Mouse (Mus musculus) adrenal gland, adult 18-20 months (tissue): Measurements from ENCODE around the gene BC107364. TPM values are rescaled to one million over a fixed set of nuclear protein-coding genes. Genes with fewer than 3 reads are reported as not detected.
A peak's percentile ranks its signal among the peaks of the same experiment; 100 is the strongest.
"Not testable (repeated sequence)": the region's sequence is repeated elsewhere in the genome, so short reads cannot be mapped to it uniquely, and the experiment has no call there.

Experiments used
- DNase-seq, 2 experiments: peaks; one replicate each; pipeline ENCODE4 v3.0.0; 2021 to 2022; ENCODE audit warnings: low spot score in 2 of 2
- long read RNA-seq, 2 experiments: library from polyadenylated mRNA; stranded (forward); transcript quantifications; one replicate each; pipeline ENCODE4 v2.0.0; 2021
- total RNA-seq, 2 experiments: library from RNA; stranded (reverse); gene quantifications; 1 replicate in 1 of 2; 2 replicates in 1 of 2; pipeline ENCODE4 v1.2.3; 2021

BC107364 gene
- not detected for total RNA-seq
- long read RNA-seq, experiment 1: 0 reads
- long read RNA-seq, experiment 2: 0 reads

- DNase-seq: not testable (repeated sequence)
Measured at GRCm38 (mm10) chr3:96452262-96452661, at the start of gene BC107364. TSS of gene BC107364 (minus strand) at chr3:96452306.

DNA sequence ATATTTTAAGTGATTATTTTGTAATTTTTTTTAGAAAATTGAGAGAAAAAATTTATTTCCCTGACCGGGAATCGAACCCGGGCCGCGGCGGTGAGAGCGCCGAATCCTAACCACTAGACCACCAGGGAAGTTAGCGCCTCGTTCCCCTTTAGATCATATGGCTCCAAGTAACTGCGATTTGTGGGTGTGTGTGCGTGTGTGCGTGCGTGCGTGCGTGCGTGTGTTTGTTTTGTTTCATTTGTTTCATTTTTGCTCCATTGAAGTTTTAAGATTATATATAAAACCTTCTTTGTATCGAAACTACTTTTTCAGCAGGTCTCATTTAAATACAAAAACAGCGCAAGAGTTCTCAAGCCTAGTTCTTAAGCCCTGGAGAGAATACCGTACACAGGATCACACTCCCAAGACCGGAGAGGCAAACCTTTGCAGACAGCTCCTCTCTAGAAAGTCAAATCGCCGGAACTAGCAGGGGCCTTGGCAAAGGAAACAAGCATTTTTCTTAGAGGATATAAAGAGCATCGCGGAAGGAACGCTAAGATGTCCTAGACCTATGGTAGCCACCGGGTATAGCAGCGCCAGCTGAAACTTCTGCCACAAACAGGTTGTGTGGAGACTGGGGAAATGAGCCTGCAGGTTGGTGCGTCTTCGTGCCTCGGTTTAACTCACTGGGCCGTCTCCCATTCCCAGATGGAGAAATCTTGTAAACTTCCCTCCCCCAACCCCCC, 49.4 kb upstream of the BC107364 start:
- peak; percentile 90 to 95 for DNase-seq

GRCm38 (mm10) chr3:96500691-96501265, 48.7 kb upstream of the BC107364 start:
- DNase-seq: peak; percentile 88 to 90

DNA sequence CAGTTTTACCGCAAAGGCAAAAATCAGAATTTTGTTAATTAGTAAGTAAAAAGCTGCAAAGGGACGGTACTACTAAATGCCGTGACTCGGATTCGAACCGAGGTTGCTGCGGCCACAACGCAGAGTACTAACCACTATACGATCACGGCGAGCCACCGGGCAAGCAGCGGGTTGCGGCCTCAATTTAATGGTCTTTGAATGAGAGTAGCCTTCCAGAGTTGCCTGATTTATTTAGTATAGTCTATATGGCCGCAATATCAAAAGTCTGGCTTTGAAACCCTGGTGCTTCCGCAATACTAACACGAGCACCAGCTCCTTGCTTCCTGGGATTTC, 48.1 kb upstream of the BC107364 start:
- DNase-seq: peak; percentile 91 to 98

DNA sequence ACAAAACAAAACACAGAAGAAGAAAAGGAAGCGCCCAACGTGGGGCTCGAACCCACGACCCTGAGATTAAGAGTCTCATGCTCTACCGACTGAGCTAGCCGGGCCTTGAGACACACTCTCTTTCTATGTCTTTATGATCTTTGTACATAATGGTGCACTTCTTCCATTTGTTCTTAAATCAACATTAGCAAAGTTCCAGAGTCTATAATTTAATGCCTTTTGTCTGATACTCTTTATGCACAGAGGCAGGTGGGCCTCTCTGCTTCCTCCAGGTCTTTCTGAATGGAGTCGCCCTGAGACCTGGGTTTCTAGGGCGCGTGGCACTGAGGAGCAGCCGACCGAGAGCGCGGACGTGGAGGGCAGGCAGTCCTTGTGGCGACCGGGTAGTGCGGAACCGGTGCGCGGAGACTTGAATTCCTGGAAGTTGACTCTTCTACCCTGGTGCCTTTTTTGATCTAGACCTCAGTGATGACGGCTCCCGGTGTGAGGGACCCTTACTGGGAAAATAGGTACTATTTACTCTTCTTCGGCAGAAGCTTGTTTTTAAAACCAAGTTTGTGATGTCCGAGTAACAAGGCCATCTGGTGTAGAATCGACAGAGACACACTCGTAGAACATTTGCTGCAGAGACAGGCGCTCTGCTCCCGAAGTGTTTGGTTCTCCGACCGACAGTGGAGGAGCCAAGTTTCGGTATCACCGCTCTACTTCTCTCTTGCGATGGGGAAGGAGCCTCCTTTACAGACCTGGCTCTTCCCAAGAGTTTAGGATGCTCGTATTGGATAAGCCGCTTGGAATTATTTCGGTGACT, 47.6 kb upstream of the BC107364 start:
- DNase-seq: peak; percentile 71 to 76

DNA sequence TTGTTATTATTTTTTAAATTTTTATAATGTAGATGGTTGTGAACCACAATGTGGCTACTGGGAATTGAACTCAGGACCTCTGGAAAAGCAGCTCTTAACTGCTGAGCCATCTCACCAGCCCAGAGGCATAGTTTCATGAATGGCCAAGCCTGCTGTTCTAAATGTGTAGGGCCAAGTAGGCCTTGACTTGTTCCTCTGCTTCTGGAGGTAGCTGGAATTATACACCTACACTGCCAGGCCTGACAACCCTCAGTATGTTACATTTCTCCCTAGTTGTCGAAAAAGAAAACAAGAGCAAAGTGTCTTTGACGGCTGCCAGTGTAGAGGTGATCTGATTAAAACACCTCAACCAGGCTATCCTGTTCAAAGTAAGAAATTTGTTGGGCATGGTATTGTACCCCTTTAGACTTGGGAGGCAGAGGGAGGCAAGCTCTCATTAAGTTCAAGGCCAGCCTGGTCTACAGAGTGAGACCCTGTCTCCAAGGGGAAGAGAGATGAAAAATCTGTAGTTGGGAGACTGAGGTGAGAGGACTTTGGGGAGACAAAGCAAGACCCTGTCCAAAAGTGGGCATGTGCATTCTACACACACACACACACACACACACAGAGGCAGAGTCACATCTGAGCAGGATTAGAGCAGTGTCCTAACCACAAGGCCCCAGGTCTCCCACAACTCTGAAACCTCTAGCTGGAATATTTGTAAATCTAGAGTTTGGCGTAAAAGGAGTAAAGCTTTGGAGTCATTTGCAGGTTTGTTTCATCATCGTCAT, 46.6 kb upstream of the BC107364 start:
- DNase-seq: no peak

GRCm38 (mm10) chr3:96497451-96498028, 45.4 kb upstream of the BC107364 start:
- DNase-seq: peak; percentile 76 to 78

DNA sequence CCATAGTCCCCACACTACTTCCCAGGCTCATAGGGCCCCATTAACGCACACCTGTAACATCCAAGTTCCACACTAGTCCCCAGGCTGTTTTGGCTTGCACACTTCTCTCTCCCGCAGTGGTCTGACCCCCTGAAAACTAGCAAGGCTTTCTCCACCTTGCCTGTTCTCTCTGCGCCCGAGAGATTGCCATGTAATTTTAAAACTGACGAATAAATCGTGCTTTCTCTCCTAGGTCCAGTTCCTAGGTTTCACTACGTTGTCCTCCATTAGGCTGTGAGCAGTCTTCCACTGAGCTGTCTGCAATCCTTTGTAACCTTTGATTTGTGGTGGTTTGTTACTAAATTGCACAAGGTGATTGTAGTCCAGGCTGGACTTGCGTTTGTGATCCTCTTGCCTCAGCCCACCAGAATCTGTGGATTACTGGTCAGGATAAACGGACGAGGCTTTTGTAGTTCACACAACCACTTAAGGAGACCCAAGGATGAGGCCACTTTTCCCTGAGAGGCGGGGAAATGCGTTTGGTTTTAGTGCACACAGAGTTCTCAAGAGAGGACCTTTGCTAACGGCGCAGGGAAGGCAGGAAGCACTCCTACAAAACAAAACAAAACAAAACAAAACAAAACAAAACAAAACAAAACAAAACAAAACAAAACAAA, 44.6 kb upstream of the BC107364 start:
- not testable (repeated sequence) for DNase-seq

DNA sequence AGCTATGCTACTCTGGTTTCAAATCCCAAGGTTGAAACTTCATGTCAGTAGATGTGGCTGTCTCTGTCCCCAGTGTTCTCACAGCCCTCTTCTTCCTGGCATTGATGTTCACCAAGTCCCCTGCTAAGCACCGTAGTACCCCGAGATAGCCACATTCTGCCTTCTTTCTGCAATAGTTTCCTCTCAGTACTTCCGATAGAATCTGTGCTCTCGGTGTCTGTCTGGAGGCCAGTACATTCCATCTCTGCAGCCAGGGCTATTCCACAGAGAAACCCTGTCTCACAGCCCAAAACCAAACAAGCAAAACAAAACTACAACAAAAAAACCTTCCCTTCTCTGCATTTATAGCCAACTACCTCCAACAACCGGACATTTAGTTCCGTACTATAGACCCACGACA, 44.1 kb upstream of the BC107364 start:
- no peak for DNase-seq

DNA sequence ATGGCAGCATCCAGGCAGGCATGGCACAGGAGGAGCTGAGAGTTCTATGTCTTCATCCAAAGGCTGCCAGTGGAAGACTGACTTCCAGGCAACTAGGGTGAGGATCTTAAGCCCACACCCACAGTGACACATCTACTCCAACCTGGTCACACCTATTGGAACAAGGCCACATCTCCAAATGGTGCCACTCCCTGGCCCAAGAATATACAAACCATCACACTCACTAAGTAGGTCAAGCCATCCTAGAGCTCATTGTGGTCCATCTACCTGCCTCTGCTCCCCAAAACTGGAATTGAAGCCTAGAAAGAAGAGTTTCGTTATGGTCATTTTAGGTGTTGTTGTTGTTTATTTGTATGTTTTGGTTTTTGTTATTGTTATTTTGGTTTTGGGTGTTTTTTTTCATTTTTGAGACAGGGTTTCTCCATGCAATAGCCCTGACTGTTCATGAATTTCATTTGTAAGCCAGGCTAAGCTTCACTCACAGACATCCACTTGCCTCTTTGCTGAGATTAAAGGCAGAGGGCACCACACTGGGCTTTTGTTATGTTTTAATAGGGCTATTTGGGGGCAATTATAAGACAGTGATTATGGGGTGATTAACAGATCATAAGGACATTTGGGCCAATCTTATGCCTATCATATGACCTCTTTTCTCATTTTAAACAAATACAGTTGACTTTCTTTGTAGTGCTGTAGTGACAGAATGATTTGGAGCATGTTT, 43.5 kb upstream of the BC107364 start:
- no peak for DNase-seq

DNA sequence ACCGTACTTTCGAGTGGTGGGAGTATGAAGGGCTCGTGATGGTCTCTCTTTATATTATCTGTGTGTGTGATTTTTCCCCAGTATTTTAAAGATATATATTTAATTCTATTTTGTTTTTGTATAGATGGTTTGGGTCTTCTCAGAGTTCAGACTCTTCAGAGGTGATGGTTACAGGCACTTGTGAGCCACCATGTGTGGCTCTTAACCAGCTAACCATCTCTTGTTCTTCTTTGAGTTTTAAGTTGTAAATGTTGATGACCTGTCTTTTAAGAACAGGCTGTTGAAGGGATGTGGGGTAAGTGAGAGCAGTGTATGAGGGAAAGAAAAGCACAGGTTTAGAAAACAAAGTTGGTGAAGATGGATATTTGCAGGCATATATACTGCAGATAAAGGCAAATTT, 42.8 kb upstream of the BC107364 start:
- DNase-seq: no peak

DNA sequence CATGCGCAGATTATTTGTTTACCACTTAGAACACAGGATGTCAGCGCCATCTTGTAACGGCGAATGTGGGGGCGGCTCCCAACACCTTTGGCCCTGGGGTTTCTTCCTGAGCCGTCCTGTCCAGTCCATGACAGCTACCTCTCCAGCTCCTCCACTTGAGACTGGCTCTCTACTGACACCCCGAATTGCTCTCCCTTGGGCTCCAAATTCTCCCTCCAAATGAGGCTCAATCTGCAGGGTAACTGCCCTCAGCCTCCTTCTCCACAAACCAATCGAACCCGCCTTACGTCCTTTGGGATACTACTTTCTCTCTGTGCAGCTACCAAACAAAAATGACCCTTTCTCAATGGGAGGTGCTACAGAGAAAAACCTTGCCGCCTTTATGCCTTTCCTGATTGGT, 42.4 kb upstream of the BC107364 start:
- not testable (repeated sequence) for DNase-seq

- DNase-seq: not testable (repeated sequence)
Measured at GRCm38 (mm10) chr3:96489636-96490035, 37.5 kb upstream of the BC107364 start.

GRCm38 (mm10) chr3:96488907-96489629, 37.0 kb upstream of the BC107364 start:
- DNase-seq: not testable (repeated sequence)

DNA sequence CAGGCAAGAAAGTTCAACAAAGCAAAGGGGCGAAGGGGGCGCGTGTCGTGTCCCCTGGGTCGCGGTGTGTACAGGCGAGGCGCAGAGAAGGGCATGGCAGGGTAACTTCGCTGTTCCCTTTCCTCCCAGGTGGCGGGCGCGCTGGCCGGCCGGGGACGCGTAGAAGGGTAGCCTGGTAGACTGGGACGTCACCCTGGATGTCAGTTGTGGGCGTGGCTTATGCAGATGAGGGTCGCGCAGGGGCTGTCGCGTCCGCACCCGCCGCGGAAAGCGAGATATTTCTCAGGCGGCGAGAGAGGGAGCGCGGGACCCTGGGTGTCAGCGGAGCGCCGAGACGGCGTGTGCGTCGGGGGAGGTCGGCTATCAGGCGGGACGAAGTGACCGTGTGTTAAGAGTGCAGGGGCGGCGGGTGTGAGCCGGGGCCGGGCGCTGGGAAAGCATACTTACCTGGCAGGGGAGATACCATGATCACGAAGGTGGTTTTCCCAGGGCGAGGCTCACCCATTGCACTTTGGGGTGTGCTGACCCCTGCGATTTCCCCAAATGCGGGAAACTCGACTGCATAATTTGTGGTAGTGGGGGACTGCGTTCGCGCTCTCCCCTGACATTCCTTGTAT, 36.3 kb upstream of the BC107364 start:
- not testable (repeated sequence) for DNase-seq

DNA sequence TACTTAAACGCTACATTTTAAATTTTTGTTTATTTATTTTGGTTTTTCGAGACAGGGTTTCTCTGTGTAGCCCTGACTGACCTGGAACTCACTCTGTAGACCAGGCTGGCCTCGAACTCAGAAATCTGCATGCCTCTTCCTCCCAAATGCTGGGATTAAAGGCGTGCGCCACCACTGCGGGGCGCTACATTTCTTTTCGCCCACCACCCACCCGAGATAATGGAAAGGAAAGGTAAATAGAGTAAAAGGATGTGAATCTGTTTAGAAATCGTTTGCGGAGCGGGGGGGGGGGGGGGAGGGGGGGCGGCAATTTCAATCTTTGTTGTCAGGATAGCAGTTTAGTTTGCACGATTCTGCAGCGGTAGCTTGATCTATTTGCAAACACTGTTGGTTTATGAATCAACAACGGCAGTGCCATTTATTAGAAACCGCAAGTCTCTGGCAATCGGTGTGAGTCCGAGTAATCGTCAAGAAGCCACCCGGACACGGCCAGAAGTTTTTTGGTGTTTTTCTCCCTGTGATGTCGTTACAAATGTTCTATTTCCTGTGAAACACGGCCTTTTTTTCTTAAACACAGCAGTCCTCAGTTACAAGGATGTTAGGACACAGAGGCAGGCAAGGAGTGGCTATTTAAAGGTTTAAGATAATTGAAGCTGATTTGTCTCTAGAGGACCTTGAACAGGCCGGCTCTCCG, 35.6 kb upstream of the BC107364 start:
- DNase-seq: no peak

DNA sequence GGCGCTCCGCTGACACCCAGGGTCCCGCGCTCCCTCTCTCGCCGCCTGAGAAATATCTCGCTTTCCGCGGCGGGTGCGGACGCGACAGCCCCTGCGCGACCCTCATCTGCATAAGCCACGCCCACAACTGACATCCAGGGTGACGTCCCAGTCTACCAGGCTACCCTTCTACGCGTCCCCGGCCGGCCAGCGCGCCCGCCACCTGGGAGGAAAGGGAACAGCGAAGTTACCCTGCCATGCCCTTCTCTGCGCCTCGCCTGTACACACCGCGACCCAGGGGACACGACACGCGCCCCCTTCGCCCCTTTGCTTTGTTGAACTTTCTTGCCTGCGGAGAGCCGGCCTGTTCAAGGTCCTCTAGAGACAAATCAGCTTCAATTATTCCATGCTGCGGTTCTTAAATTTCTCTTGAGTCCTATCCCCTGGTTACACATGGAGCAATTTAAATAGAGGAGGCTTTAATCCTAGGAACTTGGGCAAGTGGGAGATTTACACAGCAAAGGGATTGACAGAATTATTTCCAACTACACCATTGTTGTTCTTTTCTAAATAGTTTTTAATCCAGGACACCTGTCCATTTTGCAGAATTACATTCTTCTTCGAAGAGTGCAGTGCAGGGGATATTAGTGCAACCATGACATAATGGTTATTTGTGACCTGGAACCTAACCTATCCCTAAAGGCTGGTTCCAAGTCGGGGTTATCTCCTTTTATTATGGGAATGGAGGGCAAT, 34.9 kb upstream of the BC107364 start:
- DNase-seq: not testable (repeated sequence)
